Mouse (Mus musculus) right cerebral cortex, adult 2 months (tissue): Measurements from ENCODE around the gene Atp13a5.

Experiments used
- DNase-seq, 2 experiments: peaks; one replicate each; pipeline ENCODE4 v3.0.0; 2021 to 2022; ENCODE audit warnings: low spot score in 2 of 2

The Atp13a5 gene

GRCm38 (mm10) chr16:29378458-29378857, at the start of gene Atp13a5:
Atp13a5 (minus strand) TSS chr16:29378732.
- DNase-seq, result no peak

GRCm38 (mm10) chr16:29414822-29415221, 36.3 kb upstream of the Atp13a5 start:
- peak; percentile 39 to 46 for DNase-seq

GRCm38 (mm10) chr16:29407319-29407718, 28.8 kb upstream of the Atp13a5 start:
- no peak for DNase-seq

- no peak for DNase-seq
These were observed 20.5 kb upstream of the Atp13a5 start for GRCm38 (mm10) chr16:29399079-29399478.

- no peak for DNase-seq
These were observed 6.2 kb upstream of the Atp13a5 start for GRCm38 (mm10) chr16:29384781-29385180.

- peak; percentile 33 to 55 for DNase-seq
These were observed 3.9 kb downstream of the Atp13a5 start for GRCm38 (mm10) chr16:29374636-29375035.

GRCm38 (mm10) chr16:29331351-29332044, 47.0 kb downstream of the Atp13a5 start:
- DNase-seq, result peak; percentile 35 to 48

- peak in 1 of 2 experiments; percentile 33 for DNase-seq
These were observed 47.6 kb downstream of the Atp13a5 start for GRCm38 (mm10) chr16:29330948-29331347.

GRCm38 (mm10) chr16:29329213-29329612, 49.3 kb downstream of the Atp13a5 start:
- DNase-seq, result no peak

GRCm38 (mm10) chr16:29327910-29328309, 50.6 kb downstream of the Atp13a5 start:
- no peak for DNase-seq

- no peak for DNase-seq
These were observed 53.2 kb downstream of the Atp13a5 start for GRCm38 (mm10) chr16:29325233-29325919.

GRCm38 (mm10) chr16:29320717-29321116, 57.8 kb downstream of the Atp13a5 start:
- DNase-seq, result no peak

GRCm38 (mm10) chr16:29315391-29315790, 63.1 kb downstream of the Atp13a5 start:
- no peak for DNase-seq

- no peak for DNase-seq
These were observed 63.5 kb downstream of the Atp13a5 start for GRCm38 (mm10) chr16:29314991-29315390.

- no peak for DNase-seq
These were observed 80.9 kb downstream of the Atp13a5 start for GRCm38 (mm10) chr16:29297555-29298021.

GRCm38 (mm10) chr16:29280691-29281090, 97.8 kb downstream of the Atp13a5 start:
- DNase-seq, result no peak

- DNase-seq, result no peak
These were observed 124.2 kb downstream of the Atp13a5 start for GRCm38 (mm10) chr16:29254325-29254724.

GRCm38 (mm10) chr16:29235951-29236350, 142.6 kb downstream of the Atp13a5 start:
- no peak for DNase-seq

GRCm38 (mm10) chr16:29216395-29217295, 161.9 kb downstream of the Atp13a5 start:
- DNase-seq, result peak; percentile 70 to 77

- peak; percentile 46 to 57 for DNase-seq
These were observed 168.7 kb downstream of the Atp13a5 start, which contains the start of gene Hrasls for GRCm38 (mm10) chr16:29209605-29210411. Hrasls (plus strand) TSS chr16:29209695.

GRCm38 (mm10) chr16:29208841-29209240, 169.7 kb downstream of the Atp13a5 start:
- no peak for DNase-seq
